Mouse (Mus musculus): ENCODE measurements at regions not wholly inside any gene's neighbourhood (a gene's known extent, or its start where the extent isn't known, plus 50 kb on each side); places are given as distances from the start of the nearest gene placed in this dataset.

- no peak overlapping the region for H3K4me2 ChIP-seq (replicated peaks)
- H3K27me3 ChIP-seq: peaks cover 21% of the 10 kb centered on the region
- H3K9me3 ChIP-seq: no peaks in the 10 kb centered on the region
- 41% methylated on average over 4 of the region's 4 CpGs for WGBS
- H3K4me3 ChIP-seq: no peak overlapping the region
- H3K4me1 ChIP-seq: peaks cover 25% of the 10 kb centered on the region
- no peaks in the 10 kb centered on the region for H3K36me3 ChIP-seq
- H3K9ac ChIP-seq: no peak overlapping the region
- ATAC-seq (ENCODE audit: low FRiP score, low read depth): no peak
- no peak overlapping the region for H3K27ac ChIP-seq
These were observed 108.8 kb upstream of the Zeb2 start for GRCm38 (mm10) chr2:45226045-45226370.

- no peak for ATAC-seq (ENCODE audit: low FRiP score, low read depth)
- Histone ChIP-seq H3K4me1 (peaks cover 25% of the 10 kb centered on the region), H3K4me2 (replicated peaks) (no peak overlapping the region), H3K27ac (no peak overlapping the region), H3K36me3 (no peaks in the 10 kb centered on the region), H3K27me3 (peaks cover 17% of the 10 kb centered on the region), H3K9ac (no peak overlapping the region), H3K9me3 (no peaks in the 10 kb centered on the region), H3K4me3 (no peak overlapping the region)
- WGBS: 26% methylated on average over 9 of the region's 9 CpGs
These were observed 108.3 kb upstream of the Zeb2 start for GRCm38 (mm10) chr2:45225364-45226044.

- H3K4me2 ChIP-seq (replicated peaks): no peak overlapping the region
- no peak overlapping the region for H3K9ac ChIP-seq
- H3K9me3 ChIP-seq: no peaks in the 10 kb centered on the region
- H3K4me1 ChIP-seq: peaks cover 19% of the 10 kb centered on the region
- ATAC-seq (ENCODE audit: low FRiP score, low read depth): peak; percentile 76; the same call in 1 of the 2 replicates
- WGBS: 55% methylated on average over 13 of the region's 13 CpGs
- no peak overlapping the region for H3K4me3 ChIP-seq
- no peaks in the 10 kb centered on the region for H3K36me3 ChIP-seq
- no peak overlapping the region for H3K27ac ChIP-seq
- H3K27me3 ChIP-seq: peaks cover 14% of the 10 kb centered on the region
These were observed 105.0 kb upstream of the Zeb2 start for GRCm38 (mm10) chr2:45222213-45222612.

- no peak for ATAC-seq (ENCODE audit: low FRiP score, low read depth)
- H3K27me3 ChIP-seq: peaks cover 19% of the 10 kb centered on the region
- no peaks in the 10 kb centered on the region for H3K36me3 ChIP-seq
- H3K9ac ChIP-seq: no peak overlapping the region
- peaks cover 10% of the 10 kb centered on the region for H3K4me1 ChIP-seq
- H3K27ac ChIP-seq: no peak overlapping the region
- H3K4me2 ChIP-seq (replicated peaks): no peak overlapping the region
- no peak overlapping the region for H3K4me3 ChIP-seq
- H3K9me3 ChIP-seq: no peaks in the 10 kb centered on the region
- 61% methylated on average over 5 of the region's 5 CpGs for WGBS
These were observed 102.7 kb upstream of the Zeb2 start for GRCm38 (mm10) chr2:45219851-45220250.

- Histone ChIP-seq H3K9ac (no peak overlapping the region), H3K4me1 (no peaks in the 10 kb centered on the region), H3K27me3 (peaks cover 6% of the 10 kb centered on the region; the same call in 1 of the 2 replicates), H3K4me2 (replicated peaks) (no peak overlapping the region), H3K36me3 (no peaks in the 10 kb centered on the region), H3K4me3 (no peak overlapping the region), H3K9me3 (no peaks in the 10 kb centered on the region), H3K27ac (no peak overlapping the region)
- 75% methylated on average over 2 of the region's 2 CpGs for WGBS
- no peak for ATAC-seq (ENCODE audit: low FRiP score, low read depth)
These were observed 95.6 kb upstream of the Zeb2 start for GRCm38 (mm10) chr2:45212833-45213232.

GRCm38 (mm10) chr2:45208526-45208925 lies 91.3 kb upstream of the Zeb2 start:
- Histone ChIP-seq H3K9ac (no peak overlapping the region), H3K4me3 (no peak overlapping the region), H3K36me3 (no peaks in the 10 kb centered on the region), H3K4me1 (peaks cover 13% of the 10 kb centered on the region), H3K4me2 (replicated peaks) (no peak overlapping the region), H3K9me3 (no peaks in the 10 kb centered on the region), H3K27ac (no peak overlapping the region), H3K27me3 (no peaks in the 10 kb centered on the region)
- 93% methylated on average over 6 of the region's 6 CpGs for WGBS
- ATAC-seq (ENCODE audit: low FRiP score, low read depth): no peak

- peak overlapping the region; percentile 3; the same call in 1 of the 2 replicates for H3K4me2 ChIP-seq (replicated peaks)
These were observed 88.6 kb upstream of the Zeb2 start for GRCm38 (mm10) chr2:45205756-45206155.

GRCm38 (mm10) chr2:45205211-45205610 lies 88.0 kb upstream of the Zeb2 start:
- 0 out of 2 replicates have a peak overlapping the region, but pooled peaks have one; percentile 19 for H3K4me2 ChIP-seq (replicated peaks)
- no peaks in the 10 kb centered on the region for H3K9me3 ChIP-seq
- 17% methylated on average over 3 of the region's 3 CpGs for WGBS
- H3K27me3 ChIP-seq: no peaks in the 10 kb centered on the region
- ATAC-seq (ENCODE audit: low FRiP score, low read depth): no peak
- H3K9ac ChIP-seq: no peak overlapping the region
- H3K4me1 ChIP-seq: peaks cover 13% of the 10 kb centered on the region
- no peak overlapping the region for H3K4me3 ChIP-seq
- no peak overlapping the region for H3K27ac ChIP-seq
- no peaks in the 10 kb centered on the region for H3K36me3 ChIP-seq

More at GRCm38 (mm10) chr2:45205756-45206155, 88.6 kb upstream of the Zeb2 start:
- H3K4me1 ChIP-seq: peaks cover 13% of the 10 kb centered on the region
- no peaks in the 10 kb centered on the region for H3K9me3 ChIP-seq
- no peak overlapping the region for H3K27ac ChIP-seq
- H3K36me3 ChIP-seq: no peaks in the 10 kb centered on the region
- H3K27me3 ChIP-seq: no peaks in the 10 kb centered on the region
- H3K4me3 ChIP-seq: no peak overlapping the region
- no peak for ATAC-seq (ENCODE audit: low FRiP score, low read depth)
- WGBS: 27% methylated on average over 6 of the region's 6 CpGs
- no peak overlapping the region for H3K9ac ChIP-seq

GRCm38 (mm10) chr2:45197955-45198631 lies 80.9 kb upstream of the Zeb2 start:
- H3K27ac ChIP-seq: no peak overlapping the region
- no peaks in the 10 kb centered on the region for H3K27me3 ChIP-seq
- no peak overlapping the region for H3K4me2 ChIP-seq (replicated peaks)
- ATAC-seq (ENCODE audit: low FRiP score, low read depth): peak; percentile 51; the same call in 1 of the 2 replicates
- H3K9ac ChIP-seq: no peak overlapping the region
- peaks cover 7% of the 10 kb centered on the region for H3K4me1 ChIP-seq
- no peak overlapping the region for H3K4me3 ChIP-seq
- 47% methylated on average over 13 of the region's 13 CpGs for WGBS
- H3K9me3 ChIP-seq: no peaks in the 10 kb centered on the region
- no peaks in the 10 kb centered on the region for H3K36me3 ChIP-seq

GRCm38 (mm10) chr2:45197342-45197741 lies 80.1 kb upstream of the Zeb2 start:
- peaks cover 7% of the 10 kb centered on the region for H3K4me1 ChIP-seq
- 0 out of 2 replicates have a peak overlapping the region, but pooled peaks have one; percentile 49 for H3K27ac ChIP-seq
- WGBS: 70% methylated on average over 10 of the region's 10 CpGs
- H3K27me3 ChIP-seq: no peaks in the 10 kb centered on the region
- H3K9me3 ChIP-seq: no peaks in the 10 kb centered on the region
- no peak for ATAC-seq (ENCODE audit: low FRiP score, low read depth)
- H3K36me3 ChIP-seq: no peaks in the 10 kb centered on the region
- H3K4me2 ChIP-seq (replicated peaks): no peak overlapping the region
- H3K9ac ChIP-seq: no peak overlapping the region
- H3K4me3 ChIP-seq: no peak overlapping the region

GRCm38 (mm10) chr2:45196511-45196910 lies 79.3 kb upstream of the Zeb2 start:
- no peaks in the 10 kb centered on the region for H3K9me3 ChIP-seq
- no peak overlapping the region for H3K27ac ChIP-seq
- no peak overlapping the region for H3K9ac ChIP-seq
- H3K36me3 ChIP-seq: no peaks in the 10 kb centered on the region
- H3K4me3 ChIP-seq: no peak overlapping the region
- no peak for ATAC-seq (ENCODE audit: low FRiP score, low read depth)
- 91% methylated on average over 4 of the region's 4 CpGs for WGBS
- H3K27me3 ChIP-seq: no peaks in the 10 kb centered on the region
- no peak overlapping the region for H3K4me2 ChIP-seq (replicated peaks)
- H3K4me1 ChIP-seq: peaks cover 7% of the 10 kb centered on the region

GRCm38 (mm10) chr2:45194335-45194734 lies 77.1 kb upstream of the Zeb2 start:
- no peaks in the 10 kb centered on the region for H3K9me3 ChIP-seq
- no peak overlapping the region for H3K27ac ChIP-seq
- 91% methylated on average over 7 of the region's 7 CpGs for WGBS
- no peak overlapping the region for H3K9ac ChIP-seq
- H3K27me3 ChIP-seq: no peaks in the 10 kb centered on the region
- no peak for ATAC-seq (ENCODE audit: low FRiP score, low read depth)
- peaks cover 7% of the 10 kb centered on the region for H3K4me1 ChIP-seq
- no peak overlapping the region for H3K4me3 ChIP-seq
- H3K36me3 ChIP-seq: no peaks in the 10 kb centered on the region
- no peak overlapping the region for H3K4me2 ChIP-seq (replicated peaks)

GRCm38 (mm10) chr2:45185621-45185999 lies 68.4 kb upstream of the Zeb2 start:
- Histone ChIP-seq H3K27me3 (no peaks in the 10 kb centered on the region), H3K36me3 (no peaks in the 10 kb centered on the region), H3K27ac (no peak overlapping the region), H3K9ac (no peak overlapping the region), H3K4me3 (no peak overlapping the region), H3K9me3 (no peaks in the 10 kb centered on the region), H3K4me1 (peaks cover 14% of the 10 kb centered on the region), H3K4me2 (replicated peaks) (no peak overlapping the region)
- ATAC-seq (ENCODE audit: low FRiP score, low read depth): no peak
